Mouse (Mus musculus) megakaryocyte, embryonic 14.5 days (primary cell): ENCODE results near the gene Parp1.

Experiments
- FLI1 ChIP-seq: IDR thresholded peaks from 2 replicates; pipeline ENCODE4 v1.6.1; 2012; ENCODE audit warnings: low read length, inconsistent platforms, mixed read lengths
- GATA1 ChIP-seq: IDR thresholded peaks from 3 replicates; pipeline ENCODE4 v1.6.1; 2012; ENCODE audit warnings: mixed read lengths, low read length, inconsistent platforms, borderline replicate concordance

DNA sequence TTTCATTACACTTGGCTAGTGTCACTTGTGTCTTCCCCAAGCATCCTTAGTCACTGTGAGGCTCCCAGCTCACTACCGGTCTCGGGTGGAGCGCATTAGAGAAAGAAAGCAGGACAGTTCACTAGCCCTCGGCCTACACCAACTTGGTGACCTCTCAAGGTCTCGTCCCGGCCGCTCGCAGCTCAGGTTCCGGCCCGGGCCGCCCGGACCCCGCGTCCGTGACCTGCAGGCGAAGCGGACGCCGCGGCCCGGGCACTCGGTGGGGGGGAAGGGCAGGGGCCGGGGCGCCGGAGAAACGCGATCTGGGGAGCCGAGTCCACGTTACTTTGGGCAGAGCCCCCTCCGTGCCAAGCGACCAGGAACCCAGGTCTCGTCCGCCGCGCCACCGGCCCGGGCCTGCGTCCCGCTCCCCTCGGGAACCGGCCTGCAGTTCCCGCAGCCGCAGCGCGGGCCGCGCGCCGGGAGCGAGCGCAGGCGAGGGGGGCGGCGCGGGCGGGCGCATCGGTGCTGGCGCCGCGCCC, 71.9 kb downstream of the Parp1 start:
- no peak for TF ChIP-seq GATA1
- no peak for TF ChIP-seq FLI1
